Mouse (Mus musculus) MEL (cell line): ENCODE data around the gene 5730480H06Rik. TPM values are rescaled to one million over a fixed set of nuclear protein-coding genes. Genes with fewer than 3 reads are reported as not detected.
A peak's percentile ranks its signal among the peaks of the same experiment; 100 is the strongest.

Experiments used
- DNase-seq: peaks from one replicate; pipeline ENCODE4 v3.0.0; 2011; ENCODE audit warnings: low read depth, low spot score
- H3K27ac ChIP-seq: 2 replicates; pipeline ENCODE4 v1.5.1; 2012; ENCODE audit warnings: low read depth, mild to moderate bottlenecking, control low read depth, low read length, moderate library complexity; ENCODE audit not compliant: control insufficient read depth
- H3K27me3 ChIP-seq, 2 experiments: fragments of 150-350 bp in 1 of 2; sonication (generic) in 1 of 2; 2 replicates each; pipeline ENCODE4 v1.6.1; 2012; ENCODE audit warnings: low read length in 2 of 2, mild to moderate bottlenecking in 2 of 2, improper control_type of control experiment in 1 of 2, moderate library complexity in 1 of 2; ENCODE audit not compliant: insufficient read depth in 2 of 2, control insufficient read depth in 1 of 2
- H3K36me3 ChIP-seq, 2 experiments: 2 replicates each; pipeline ENCODE4 v1.6.1; 2012 to 2014; ENCODE audit warnings: low read length in 2 of 2, improper control_type of control experiment in 1 of 2, inconsistent platforms in 1 of 2, mild to moderate bottlenecking in 1 of 2; ENCODE audit not compliant: insufficient read depth in 2 of 2, control insufficient read depth in 1 of 2
- H3K4me1 ChIP-seq, 2 experiments: fragments of 150-350 bp in 1 of 2; sonication (generic) in 1 of 2; 2 replicates each; pipeline ENCODE4 v1.6.1; 2012; ENCODE audit warnings: low read length in 2 of 2, improper control_type of control experiment in 1 of 2, mild to moderate bottlenecking in 1 of 2; ENCODE audit not compliant: insufficient read depth in 2 of 2, control insufficient read depth in 1 of 2
- H3K4me3 ChIP-seq, 2 experiments: fragments of 150-350 bp in 1 of 2; sonication (generic) in 1 of 2; 2 replicates each; pipeline ENCODE4 v1.5.1; 2012; ENCODE audit warnings: low read depth in 2 of 2, low read length in 2 of 2, mild to moderate bottlenecking in 2 of 2, moderate library complexity in 2 of 2, control low read depth in 1 of 2, improper control_type of control experiment in 1 of 2; ENCODE audit not compliant: control insufficient read depth in 1 of 2, insufficient read depth in 1 of 2
- H3K79me2 ChIP-seq: 2 replicates; pipeline ENCODE4 v1.6.1; 2012; ENCODE audit warnings: mild to moderate bottlenecking, low read length, moderate library complexity; ENCODE audit not compliant: control insufficient read depth, poor library complexity, insufficient read depth
- H3K9ac ChIP-seq: 2 replicates; pipeline ENCODE4 v1.6.1; 2012; ENCODE audit warnings: low read depth, mild to moderate bottlenecking, control low read depth, low read length, moderate library complexity; ENCODE audit not compliant: control insufficient read depth, poor library complexity, severe bottlenecking
- H3K9me3 ChIP-seq: fragments of 150-350 bp; sonication (generic); replicated peaks from 2 replicates; pipeline ENCODE4 v1.6.1; 2012; ENCODE audit warnings: mild to moderate bottlenecking, low read length, improper control_type of control experiment, moderate library complexity; ENCODE audit not compliant: insufficient read depth
- BHLHE40 ChIP-seq: IDR thresholded peaks from 2 replicates; pipeline ENCODE4 v1.6.1; 2012; ENCODE audit warnings: low read depth, mild to moderate bottlenecking, inconsistent platforms, low read length, improper control_type of control experiment, borderline replicate concordance
- CHD1 ChIP-seq: IDR thresholded peaks from 2 replicates; pipeline ENCODE4 v1.6.1; 2012; ENCODE audit warnings: low read depth, mild to moderate bottlenecking, inconsistent platforms, low read length, improper control_type of control experiment
- CTCF ChIP-seq, 3 experiments: IDR thresholded peaks in 2 of 3; conservative IDR thresholded peaks in 1 of 3; 2 replicates each; pipeline ENCODE4 v1.5.1; 2011 to 2012; ENCODE audit warnings: low read length in 3 of 3, low read depth in 2 of 3, mild to moderate bottlenecking in 2 of 3, improper control_type of control experiment in 1 of 3, inconsistent platforms in 1 of 3, mixed read lengths in 1 of 3, moderate library complexity in 1 of 3; ENCODE audit not compliant: control insufficient read depth in 1 of 3, insufficient read depth in 1 of 3, poor library complexity in 1 of 3, severe bottlenecking in 1 of 3
- ELF1 ChIP-seq: IDR thresholded peaks from 2 replicates; pipeline ENCODE4 v1.6.1; 2014; ENCODE audit warnings: low read depth, mild to moderate bottlenecking, inconsistent platforms, low read length, improper control_type of control experiment, moderate library complexity
- EP300 ChIP-seq, 2 experiments: IDR thresholded peaks; 2 replicates each; pipeline ENCODE4 v1.6.1; 2011; ENCODE audit warnings: improper control_type of control experiment in 2 of 2, low read length in 2 of 2, low read depth in 1 of 2, mild to moderate bottlenecking in 1 of 2
- ETS1 ChIP-seq: IDR thresholded peaks from 2 replicates; pipeline ENCODE4 v1.6.1; 2012; ENCODE audit warnings: low read depth, mild to moderate bottlenecking, inconsistent platforms, low read length, improper control_type of control experiment, moderate library complexity
- GABPA ChIP-seq: IDR thresholded peaks from 2 replicates; pipeline ENCODE4 v1.6.1; 2012; ENCODE audit warnings: low read depth, mild to moderate bottlenecking, inconsistent platforms, low read length, improper control_type of control experiment, moderate library complexity
- GATA1 ChIP-seq: IDR thresholded peaks from 2 replicates; pipeline ENCODE4 v1.6.1; 2011; ENCODE audit warnings: low read depth, low read length, improper control_type of control experiment
- HCFC1 ChIP-seq: IDR thresholded peaks from 2 replicates; pipeline ENCODE4 v1.6.1; 2012; ENCODE audit warnings: low read depth, mild to moderate bottlenecking, inconsistent platforms, low read length, improper control_type of control experiment, moderate library complexity
- JUND ChIP-seq: IDR thresholded peaks from 2 replicates; pipeline ENCODE4 v1.6.1; 2011; ENCODE audit warnings: low read depth, mild to moderate bottlenecking, improper control_type of control experiment, low read length
- KAT2A ChIP-seq: conservative IDR thresholded peaks from 2 replicates; pipeline ENCODE4 v1.6.1; 2012; ENCODE audit warnings: low read depth, low read length, improper control_type of control experiment, inconsistent platforms
- MAX ChIP-seq: IDR thresholded peaks from 2 replicates; pipeline ENCODE4 v1.6.1; 2011; ENCODE audit warnings: low read length, improper control_type of control experiment
- MAZ ChIP-seq: IDR thresholded peaks from 2 replicates; pipeline ENCODE4 v1.6.1; 2012; ENCODE audit warnings: low read depth, mild to moderate bottlenecking, inconsistent platforms, low read length, improper control_type of control experiment
- MEF2A ChIP-seq: IDR thresholded peaks from 2 replicates; pipeline ENCODE4 v1.6.1; 2014; ENCODE audit warnings: low read depth, mild to moderate bottlenecking, inconsistent platforms, low read length, improper control_type of control experiment; ENCODE audit not compliant: poor library complexity, insufficient replicate concordance, severe bottlenecking; ENCODE audit errors: extremely low read depth
- MXI1 ChIP-seq: IDR thresholded peaks from 2 replicates; pipeline ENCODE4 v1.6.1; 2011; ENCODE audit warnings: mild to moderate bottlenecking, low read depth, low read length, improper control_type of control experiment
- MYC ChIP-seq: IDR thresholded peaks from 2 replicates; pipeline ENCODE4 v1.6.1; 2011; ENCODE audit warnings: low read depth, mild to moderate bottlenecking, low read length, improper control_type of control experiment, moderate library complexity
- NELFE ChIP-seq: IDR thresholded peaks from 2 replicates; pipeline ENCODE4 v1.6.1; 2011; ENCODE audit warnings: low read depth, low read length, improper control_type of control experiment
- POLR2A ChIP-seq, 2 experiments: IDR thresholded peaks; 2 replicates each; pipeline ENCODE4 v1.6.1; 2011 to 2012; ENCODE audit warnings: low read length in 2 of 2, mild to moderate bottlenecking in 2 of 2, control low read depth in 1 of 2, improper control_type of control experiment in 1 of 2, low read depth in 1 of 2, moderate library complexity in 1 of 2; ENCODE audit not compliant: control insufficient read depth in 1 of 2, insufficient read depth in 1 of 2, poor library complexity in 1 of 2
- POLR2AphosphoS5 ChIP-seq: IDR thresholded peaks from 2 replicates; pipeline ENCODE4 v1.6.1; 2012; ENCODE audit warnings: low read depth, borderline replicate concordance, mild to moderate bottlenecking, inconsistent platforms, low read length, moderate library complexity, mixed read lengths
- RCOR1 ChIP-seq: IDR thresholded peaks from 2 replicates; pipeline ENCODE4 v1.6.1; 2012; ENCODE audit warnings: low read depth, mild to moderate bottlenecking, inconsistent platforms, low read length, improper control_type of control experiment
- SIN3A ChIP-seq: IDR thresholded peaks from 2 replicates; pipeline ENCODE4 v1.6.1; 2012; ENCODE audit warnings: low read length, improper control_type of control experiment, inconsistent platforms
- SMC3 ChIP-seq: IDR thresholded peaks from 2 replicates; pipeline ENCODE4 v1.6.1; 2011; ENCODE audit warnings: low read depth, low read length, improper control_type of control experiment
- TAL1 ChIP-seq: IDR thresholded peaks from 2 replicates; pipeline ENCODE4 v1.6.1; 2012; ENCODE audit warnings: mild to moderate bottlenecking, inconsistent platforms, low read length, moderate library complexity, mixed read lengths
- TBP ChIP-seq: IDR thresholded peaks from 2 replicates; pipeline ENCODE4 v1.8.0; 2011; ENCODE audit warnings: low read depth, low read length, improper control_type of control experiment
- TCF12 ChIP-seq: IDR thresholded peaks from 2 replicates; pipeline ENCODE4 v1.6.1; 2014; ENCODE audit warnings: low read depth, mild to moderate bottlenecking, inconsistent platforms, low read length, improper control_type of control experiment, moderate library complexity
- ZNF384 ChIP-seq: IDR thresholded peaks from 2 replicates; pipeline ENCODE4 v1.6.1; 2012; ENCODE audit warnings: low read depth, mild to moderate bottlenecking, inconsistent platforms, low read length, improper control_type of control experiment
- polyA plus RNA-seq, 2 experiments: library from polyadenylated mRNA; stranded (reverse) in 1 of 2; unstranded in 1 of 2; fragments of >175 nt in 1 of 2; fragments of >200 nt in 1 of 2; gene quantifications; 2 replicates each; pipeline versions ENCODE4 v1.2.1 to v1.2.4; 2012; ENCODE audit warnings: low replicate concordance in 2 of 2, low read depth in 1 of 2; ENCODE audit not compliant: insufficient read length in 2 of 2, insufficient read depth in 1 of 2, missing spikeins in 1 of 2
- total RNA-seq: library from RNA; depleted of rRNA; stranded (reverse); fragments of 300-350 nt; gene quantifications from 2 replicates; pipeline ENCODE4 v1.2.3, GENCODE M21; 2012

The 5730480H06Rik gene
- total and polyA plus RNA-seq, 3 experiments = 4.7 to 8.8 TPM; not detected in 1

- Histone ChIP-seq H3K9me3 (no peaks in the 10 kb centered on the region), H3K27ac (no peak overlapping the region), H3K27me3 (no peaks in the 10 kb centered on the region; a peak in 1 of 4 replicates), H3K4me1 (no peaks in the 10 kb centered on the region), H3K36me3 (no peaks in the 10 kb centered on the region), H3K4me3 (no peak overlapping the region), H3K9ac (no peak overlapping the region), H3K79me2 (no peaks in the 10 kb centered on the region)
- TF ChIP-seq SMC3 = no peak
- 0 out of 2 replicates have a peak, but pooled peaks have one; percentile 28 for TF ChIP-seq ZNF384
- DNase-seq = peak; percentile 55
These were observed 21.6 kb downstream of the 5730480H06Rik start for GRCm38 (mm10) chr5:48349309-48349708.

- no peak for TF ChIP-seq TBP
- TF ChIP-seq MAX = no peak
- no peak for TF ChIP-seq EP300 (IDR thresholded peaks at IDR 0.05; ENCODE audit: low read depth in 1 of 2, low read length in 2 of 2)
- no peak for TF ChIP-seq POLR2AphosphoS5
- TF ChIP-seq SIN3A = peak; percentile 89
- TF ChIP-seq MYC = no peak
- no peak for TF ChIP-seq MEF2A
- no peak for TF ChIP-seq CHD1
- peak; percentile 31 to 70; a peak in 2 of 4 replicates for TF ChIP-seq POLR2A (IDR thresholded peaks at IDR 0.05; ENCODE audit: control insufficient read depth in 1 of 2, insufficient read depth in 1 of 2, low read depth in 1 of 2, low read length in 2 of 2, poor library complexity in 1 of 2)
- TF ChIP-seq TAL1 = no peak
- TF ChIP-seq TCF12 = 0 out of 2 replicates have a peak, but pooled peaks have one; percentile 3
- TF ChIP-seq MXI1 = 0 out of 2 replicates have a peak, but pooled peaks have one; percentile 38
- TF ChIP-seq MAZ = no peak
- TF ChIP-seq KAT2A = no peak
- no peak for TF ChIP-seq ETS1
- no peak for TF ChIP-seq BHLHE40
- TF ChIP-seq JUND = no peak
- TF ChIP-seq CTCF (IDR thresholded peaks at IDR 0.05 in 2 of 3, conservative IDR thresholded peaks at IDR 0.05 in 1 of 3; ENCODE audit: control insufficient read depth in 1 of 3, insufficient read depth in 1 of 3, low read depth in 2 of 3, low read length in 3 of 3, poor library complexity in 1 of 3, severe bottlenecking in 1 of 3) = no peak
- no peak for TF ChIP-seq ZNF384
- TF ChIP-seq HCFC1 = peak; percentile 83
- TF ChIP-seq NELFE = peak; percentile 45; the same call in 1 of the 2 replicates
- no peak for TF ChIP-seq RCOR1
- peak; percentile 67 for TF ChIP-seq ELF1
- no peak for TF ChIP-seq GATA1
- no peak for TF ChIP-seq GABPA
- Histone ChIP-seq H3K9ac (peak overlapping the region; percentile 75), H3K27ac (peak overlapping the region; percentile 30; the same call in 1 of the 2 replicates)
These were observed 44.4 kb downstream of the 5730480H06Rik start for GRCm38 (mm10) chr5:48371890-48372766.

More at GRCm38 (mm10) chr5:48371890-48372766, 44.4 kb downstream of the 5730480H06Rik start:
- H3K36me3 ChIP-seq = no peaks in the 10 kb centered on the region
- H3K4me1 ChIP-seq = no peaks in the 10 kb centered on the region
- DNase-seq = peak; percentile 86
- peak overlapping the region; percentile 68 for H3K4me3 ChIP-seq
- no peaks in the 10 kb centered on the region for H3K27me3 ChIP-seq
- no peaks in the 10 kb centered on the region for H3K9me3 ChIP-seq
- H3K79me2 ChIP-seq = no peaks in the 10 kb centered on the region; the same call in 1 of the 2 replicates
